Mouse (Mus musculus) intestine, embryonic 16.5 days (tissue): ENCODE results near the gene Smarcd1. TPM values are rescaled to one million over a fixed set of nuclear protein-coding genes. Genes with fewer than 3 reads are reported as not detected.
A peak's percentile ranks its signal among the peaks of the same experiment; 100 is the strongest.

Experiments used
- ATAC-seq: fragments of 200-750 bp; cut with Nextera tagmentation; 2 replicates; pipeline ENCODE4 v1.8.0; 2017; ENCODE audit warnings: moderate TSS enrichment, moderate library complexity
- H3K27ac ChIP-seq: fragments of 300-500 bp; sonication (generic); 2 replicates; pipeline ENCODE4 v1.5.1; 2014; ENCODE audit warnings: mild to moderate bottlenecking, low read length
- H3K27me3 ChIP-seq: fragments of 300-500 bp; sonication (generic); replicated peaks from 2 replicates; pipeline ENCODE4 v1.6.1; 2014; ENCODE audit warnings: low read length, control low read depth, mixed read lengths; ENCODE audit not compliant: control insufficient read depth, insufficient read depth
- H3K36me3 ChIP-seq: fragments of 300-500 bp; sonication (generic); 2 replicates; pipeline ENCODE4 v1.6.1; 2014; ENCODE audit warnings: low read length, control low read depth; ENCODE audit not compliant: control insufficient read depth, insufficient read depth
- H3K4me1 ChIP-seq: fragments of 300-500 bp; sonication (generic); 2 replicates; pipeline ENCODE4 v1.6.1; 2014; ENCODE audit warnings: low read length, control low read depth, mixed read lengths; ENCODE audit not compliant: control insufficient read depth, insufficient read depth
- H3K4me2 ChIP-seq: fragments of 300-500 bp; sonication (generic); 2 replicates; pipeline ENCODE4 v1.6.1; 2014; ENCODE audit warnings: low read depth, low read length, control low read depth
- H3K4me3 ChIP-seq: fragments of 300-500 bp; sonication (generic); 2 replicates; pipeline ENCODE4 v1.5.1; 2014; ENCODE audit warnings: mild to moderate bottlenecking, low read length
- H3K9ac ChIP-seq: fragments of 300-500 bp; sonication (generic); 2 replicates; pipeline ENCODE4 v1.6.1; 2014; ENCODE audit warnings: low read depth, low read length
- H3K9me3 ChIP-seq: fragments of 300-500 bp; sonication (generic); 2 replicates; pipeline ENCODE4 v1.6.1; 2016; ENCODE audit warnings: low read length, control low read depth; ENCODE audit not compliant: control insufficient read depth
- WGBS: fragments of 180-500 bp; shearing (Covaris S2); extraction: QIAGEN DNeasy Blood & Tissue Kit; methylation state at CpG from one replicate; pipeline ENCODE4 v1.1.7; 2014; 5-methylcytosine and 5-hydroxymethylcytosine counted together
- polyA plus RNA-seq: library from polyadenylated mRNA; unstranded; fragments of >200 nt; fragmentation: Nextera tagmentation; extraction: Ambion mirVana; gene quantifications from 2 replicates; pipeline ENCODE4 v1.2.1, GENCODE M21; 2015

The Smarcd1 gene
- 19.3 and 20.9 TPM in 2 replicates for polyA plus RNA-seq

DNA sequence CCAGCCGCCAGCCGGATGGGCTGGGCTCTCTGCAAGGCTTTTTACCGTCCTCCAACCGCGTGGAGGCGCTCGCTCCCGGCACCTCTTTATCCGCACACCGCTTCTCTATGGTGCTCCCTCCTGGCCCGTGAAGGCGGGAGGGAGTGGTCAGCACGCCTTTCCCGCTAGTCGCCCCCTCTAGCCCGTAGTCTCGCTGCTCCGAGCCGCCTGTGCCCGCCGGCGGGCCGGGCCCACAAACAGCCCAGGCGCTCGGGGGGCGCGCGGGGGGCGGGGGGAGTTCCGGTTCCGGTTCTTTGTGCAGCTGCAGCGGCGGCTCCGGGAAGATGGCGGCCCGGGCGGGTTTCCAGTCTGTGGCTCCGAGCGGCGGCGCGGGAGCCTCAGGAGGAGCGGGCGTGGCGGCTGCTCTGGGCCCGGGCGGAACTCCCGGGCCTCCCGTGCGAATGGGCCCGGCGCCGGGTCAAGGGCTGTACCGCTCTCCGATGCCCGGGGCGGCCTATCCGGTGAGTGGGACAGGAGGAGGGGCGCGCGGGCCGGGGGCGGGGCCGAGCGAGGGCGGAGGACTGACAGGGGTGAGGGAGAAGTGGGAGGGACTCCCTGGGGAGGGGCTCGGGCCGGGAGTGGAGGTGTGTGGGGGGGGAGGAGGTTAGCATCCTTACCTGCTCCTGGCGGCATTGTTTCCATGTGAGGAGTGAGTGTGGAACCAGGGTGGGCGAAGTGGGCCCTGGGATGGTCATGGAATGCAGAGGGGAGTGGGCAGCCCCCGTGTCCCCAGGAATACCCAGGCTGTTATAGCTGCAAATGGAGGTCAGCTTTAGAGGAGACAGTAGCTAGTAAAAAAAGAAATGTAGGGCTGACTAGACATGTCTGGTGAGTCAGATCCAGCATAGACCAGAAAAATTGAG, at the start of gene Smarcd1:
TSS of gene Smarcd1 (plus strand) at position 131 of the 902 bp plus-strand sequence.
- H3K9me3 ChIP-seq: no peaks in the 10 kb centered on the region
- 1% methylated on average over 71 of the region's 71 CpGs for WGBS
- H3K9ac ChIP-seq: peak within 1 kb of the TSS; percentile 98

DNA sequence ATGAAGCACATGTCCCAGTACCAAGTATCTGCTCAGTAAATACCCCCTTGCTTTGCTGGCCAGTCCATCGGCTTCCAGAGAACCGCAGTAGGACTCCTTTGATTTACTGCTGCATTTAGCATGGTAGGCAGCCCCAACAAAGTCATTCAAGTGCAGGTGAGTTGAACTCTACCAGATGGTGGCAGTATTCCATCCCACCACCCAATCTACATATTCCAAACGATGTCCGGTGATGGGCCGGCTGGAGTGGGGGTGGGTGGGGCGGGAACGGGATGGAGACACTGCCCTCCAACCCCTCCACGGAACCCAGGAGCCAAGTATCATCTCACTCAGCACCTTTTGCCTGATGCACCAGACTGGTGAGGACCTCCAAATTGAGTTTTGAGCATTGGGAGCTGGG, 48.6 kb upstream of the Smarcd1 start:
- WGBS: 11% methylated on average over 8 of the region's 8 CpGs
- Histone ChIP-seq H3K4me2 (peak overlapping the region; percentile 35), H3K4me1 (peaks cover 31% of the 10 kb centered on the region), H3K9me3 (no peaks in the 10 kb centered on the region), H3K9ac (no peak overlapping the region), H3K4me3 (no peak overlapping the region), H3K36me3 (no peaks in the 10 kb centered on the region), H3K27me3 (peaks cover 19% of the 10 kb centered on the region), H3K27ac (no peak overlapping the region)
- no peak for ATAC-seq

More for the DNA sequence above, at the start of gene Smarcd1:
- Histone ChIP-seq H3K27ac (peak within 1 kb of the TSS; percentile 97), H3K36me3 (peaks cover 6% of the 10 kb centered on the region), H3K4me1 (peaks cover 41% of the 10 kb centered on the region), H3K4me3 (peak within 1 kb of the TSS; percentile 86), H3K27me3 (0 out of 2 replicates have a peak, but pooled peaks cover 5% of the 10 kb centered on the region), H3K4me2 (peak within 1 kb of the TSS; percentile 62)
- peak; percentile 80 for ATAC-seq

DNA sequence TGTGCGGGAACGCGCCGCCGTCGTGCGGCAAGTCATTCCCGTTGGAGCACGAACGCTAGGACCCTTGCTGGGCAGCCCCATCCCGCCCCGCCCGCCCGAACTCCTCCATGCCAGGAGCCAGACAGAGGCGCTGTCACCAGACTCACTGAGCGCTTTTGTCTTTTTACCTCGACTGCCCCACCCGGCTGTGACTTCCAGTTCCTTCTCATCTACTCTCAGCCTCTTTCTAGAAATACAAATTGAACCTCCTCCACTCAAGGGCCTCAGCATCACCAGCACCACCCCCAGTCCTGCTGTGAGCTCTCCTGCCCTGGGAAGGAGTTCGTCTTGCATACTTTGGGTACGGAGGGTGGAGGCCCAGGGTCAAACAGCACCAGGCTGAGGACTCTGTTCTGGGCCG, 48.1 kb upstream of the Smarcd1 start:
- Histone ChIP-seq H3K4me1 (peaks cover 28% of the 10 kb centered on the region), H3K27me3 (peaks cover 19% of the 10 kb centered on the region), H3K9me3 (no peaks in the 10 kb centered on the region), H3K36me3 (no peaks in the 10 kb centered on the region), H3K27ac (no peak overlapping the region), H3K4me2 (peak overlapping the region; percentile 35), H3K9ac (no peak overlapping the region), H3K4me3 (0 out of 2 replicates have a peak overlapping the region, but pooled peaks have one; percentile 3)
- 13% methylated on average over 21 of the region's 21 CpGs for WGBS
- ATAC-seq: no peak

DNA sequence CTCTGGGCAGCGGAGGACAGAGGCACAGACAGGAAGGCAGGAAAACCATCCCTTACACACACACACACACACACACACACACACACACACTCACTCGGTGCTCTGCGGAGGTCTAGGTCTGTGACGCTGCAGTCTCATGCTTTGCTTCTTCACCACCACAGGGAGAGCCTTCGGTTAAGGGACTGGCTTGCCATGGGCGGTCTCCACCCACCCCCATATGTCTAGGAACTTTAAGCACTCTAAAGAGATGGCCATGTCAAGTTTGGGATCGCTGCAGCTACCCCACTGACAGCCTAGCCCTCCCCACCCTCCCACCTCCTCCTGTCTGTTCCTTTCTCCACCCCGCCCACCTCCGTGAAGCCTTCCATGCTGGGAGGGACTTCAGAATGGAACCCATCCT, 46.0 kb upstream of the Smarcd1 start:
- Histone ChIP-seq H3K27me3 (peaks cover 19% of the 10 kb centered on the region), H3K36me3 (no peaks in the 10 kb centered on the region), H3K4me3 (no peak overlapping the region), H3K9ac (no peak overlapping the region), H3K27ac (no peak overlapping the region), H3K4me1 (peaks cover 12% of the 10 kb centered on the region), H3K4me2 (no peak overlapping the region), H3K9me3 (no peaks in the 10 kb centered on the region)
- ATAC-seq: no peak
- 45% methylated on average over 9 of the region's 9 CpGs for WGBS

DNA sequence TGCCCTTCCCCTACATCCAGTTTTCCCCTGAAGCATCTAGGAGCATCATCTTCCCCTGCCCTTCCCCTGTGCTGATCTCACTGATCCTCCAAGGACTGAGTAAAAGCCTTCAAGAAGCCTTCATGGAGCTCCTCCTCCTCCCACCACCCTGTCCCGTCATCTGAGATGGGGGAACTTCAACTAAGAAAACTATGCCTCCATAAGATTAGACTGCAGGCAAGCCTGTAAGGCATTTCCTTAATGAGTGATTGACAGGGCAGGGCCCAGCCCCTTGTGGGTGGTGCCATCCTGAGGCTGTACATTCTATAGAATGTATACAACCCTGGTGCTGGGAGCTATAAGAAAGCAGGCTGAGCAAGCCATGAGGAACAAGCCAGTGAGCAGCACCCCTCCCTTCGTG, 43.5 kb upstream of the Smarcd1 start:
- Histone ChIP-seq H3K36me3 (no peaks in the 10 kb centered on the region), H3K27me3 (peaks cover 19% of the 10 kb centered on the region), H3K9me3 (no peaks in the 10 kb centered on the region), H3K27ac (no peak overlapping the region), H3K4me3 (no peak overlapping the region), H3K4me2 (no peak overlapping the region), H3K4me1 (peaks cover 9% of the 10 kb centered on the region), H3K9ac (no peak overlapping the region)
- ATAC-seq: no peak
- 56% methylated on average over 2 of the region's 2 CpGs for WGBS

DNA sequence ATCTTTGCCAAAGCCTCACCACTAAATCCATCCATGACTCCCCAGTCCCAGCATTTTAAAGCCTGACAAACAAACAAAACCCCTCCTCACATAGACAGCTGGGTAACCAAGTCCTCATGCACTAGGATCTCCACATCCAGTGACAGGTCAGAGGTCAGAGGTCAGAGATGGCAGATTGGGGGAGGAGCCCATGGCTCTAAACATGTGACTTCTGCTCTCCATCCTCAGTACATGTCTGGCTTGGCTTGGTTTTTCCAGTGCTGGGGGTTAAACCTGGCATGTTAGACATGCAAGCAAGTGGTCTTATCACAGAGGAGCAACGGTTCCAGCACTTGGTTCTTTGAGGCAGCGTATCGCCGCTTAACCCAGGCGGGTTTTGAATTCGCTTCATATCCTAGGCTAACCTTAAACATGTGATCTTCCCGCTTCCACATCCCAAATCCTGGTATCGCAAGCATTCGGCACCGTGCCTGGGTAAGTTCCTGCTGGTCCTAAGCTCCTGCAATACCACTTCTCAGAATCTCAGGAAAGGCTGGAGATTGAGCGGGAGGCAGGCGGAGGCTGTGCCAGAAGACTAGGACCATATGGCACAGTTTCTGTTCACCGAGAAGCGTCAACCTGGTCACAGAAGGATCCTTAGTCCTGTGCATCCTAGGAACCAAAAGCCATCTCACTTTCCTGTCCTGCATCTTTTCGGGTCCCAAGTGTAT, 40.7 kb upstream of the Smarcd1 start:
- Histone ChIP-seq H3K4me2 (no peak overlapping the region), H3K36me3 (no peaks in the 10 kb centered on the region), H3K9ac (no peak overlapping the region), H3K27me3 (peaks cover 10% of the 10 kb centered on the region), H3K4me1 (peaks cover 11% of the 10 kb centered on the region), H3K9me3 (no peaks in the 10 kb centered on the region), H3K27ac (no peak overlapping the region), H3K4me3 (no peak overlapping the region)
- 95% methylated on average over 15 of the region's 15 CpGs for WGBS
- no peak for ATAC-seq

DNA sequence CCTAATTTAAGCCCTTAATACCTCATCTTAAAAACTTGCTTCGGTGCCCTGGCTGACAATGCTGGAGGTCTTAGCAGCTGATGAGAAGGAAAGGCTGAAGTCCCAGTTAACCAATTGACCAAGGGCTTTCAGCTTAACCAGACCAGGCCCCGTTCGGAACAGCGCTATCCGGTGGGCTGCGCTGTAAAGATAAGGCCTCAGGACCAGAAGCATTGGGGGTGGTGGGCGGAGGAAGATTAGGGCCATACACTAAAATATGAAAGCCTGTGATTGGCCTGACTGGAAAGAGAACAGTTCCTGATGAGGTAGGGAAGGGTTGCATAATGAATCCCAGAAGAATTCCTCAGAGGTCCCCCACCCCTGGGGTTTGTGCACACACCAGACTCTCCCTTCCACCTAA, 39.6 kb upstream of the Smarcd1 start:
- ATAC-seq: no peak
- WGBS: 50% methylated on average over 7 of the region's 7 CpGs

DNA sequence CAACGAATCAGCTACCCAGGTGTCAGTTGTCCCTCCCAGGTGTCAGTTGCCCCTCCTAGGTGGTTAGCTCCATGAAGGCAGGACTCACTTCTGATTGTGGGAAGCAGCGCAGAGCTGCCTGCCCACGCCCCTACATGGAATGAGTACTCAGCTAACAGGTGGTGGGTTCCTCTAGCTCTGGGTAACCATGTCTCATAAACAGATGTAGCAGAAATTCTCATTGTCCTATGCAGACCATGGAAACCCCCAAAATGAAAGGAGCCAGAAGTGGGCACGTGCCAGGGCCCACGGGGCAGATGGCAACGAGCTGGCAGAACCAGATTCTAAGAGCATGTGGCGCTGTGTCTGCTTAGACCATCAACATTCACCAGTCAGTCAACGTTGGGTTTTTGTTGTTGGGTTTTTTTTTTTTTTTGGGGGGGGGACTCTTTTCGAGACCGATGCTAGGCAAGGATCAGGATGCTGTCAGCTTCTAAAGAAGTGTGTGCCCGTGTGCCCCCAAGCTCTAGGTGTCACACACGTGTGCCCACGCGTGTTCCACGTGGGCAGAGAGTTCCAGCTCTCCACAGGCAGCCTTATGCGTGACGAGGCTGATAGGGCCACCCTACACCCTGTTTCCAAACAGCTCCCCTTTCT, 37.8 kb upstream of the Smarcd1 start:
- peaks cover 13% of the 10 kb centered on the region for H3K4me1 ChIP-seq
- ATAC-seq: peak; percentile 19; the same call in 1 of the 2 replicates
- H3K4me3 ChIP-seq: peak overlapping the region; percentile 49
- H3K27ac ChIP-seq: peak overlapping the region; percentile 48
- 3% methylated on average over 17 of the region's 17 CpGs for WGBS
- peak overlapping the region; percentile 91 for H3K4me2 ChIP-seq
- no peaks in the 10 kb centered on the region for H3K9me3 ChIP-seq
- no peaks in the 10 kb centered on the region for H3K36me3 ChIP-seq
- H3K9ac ChIP-seq: peak overlapping the region; percentile 60
- peaks cover 12% of the 10 kb centered on the region for H3K27me3 ChIP-seq

More for the DNA sequence above, 39.6 kb upstream of the Smarcd1 start:
- Histone ChIP-seq H3K4me1 (peaks cover 11% of the 10 kb centered on the region), H3K4me2 (no peak overlapping the region), H3K27ac (no peak overlapping the region), H3K27me3 (peaks cover 12% of the 10 kb centered on the region), H3K9me3 (no peaks in the 10 kb centered on the region), H3K4me3 (no peak overlapping the region), H3K9ac (no peak overlapping the region), H3K36me3 (no peaks in the 10 kb centered on the region)
